Mouse (Mus musculus) hindbrain, embryonic 14.5 days (tissue): ENCODE measurements around the gene 1700021F05Rik. TPM values are rescaled to one million over a fixed set of nuclear protein-coding genes. Genes with fewer than 3 reads are reported as not detected.
A peak's percentile ranks its signal among the peaks of the same experiment; 100 is the strongest.

Experiments
- ATAC-seq: fragments of 200-750 bp; cut with Nextera tagmentation; 2 replicates; pipeline ENCODE4 v1.8.0; 2017; ENCODE audit warnings: moderate number of reproducible peaks, mild to moderate bottlenecking, moderate TSS enrichment, moderate library complexity; ENCODE audit not compliant: low FRiP score
- DNase-seq: peaks from one replicate; pipeline ENCODE4 v3.0.0-alpha.2; 2015; ENCODE audit warnings: low spot score
- H3K27ac ChIP-seq: fragments of 300-500 bp; sonication (generic); 2 replicates; pipeline ENCODE4 v1.5.1; 2014; ENCODE audit warnings: mild to moderate bottlenecking, moderate library complexity
- H3K27me3 ChIP-seq: fragments of 300-500 bp; sonication (generic); 2 replicates; pipeline ENCODE4 v1.6.1; 2014; ENCODE audit warnings: mild to moderate bottlenecking, low read length, mixed read lengths; ENCODE audit not compliant: control insufficient read depth, insufficient read depth
- H3K36me3 ChIP-seq: fragments of 300-500 bp; sonication (generic); replicated peaks from 2 replicates; pipeline ENCODE4 v1.6.1; 2014; ENCODE audit not compliant: control insufficient read depth, insufficient read depth
- H3K4me1 ChIP-seq: fragments of 300-500 bp; sonication (generic); replicated peaks from 2 replicates; pipeline ENCODE4 v1.6.1; 2014; ENCODE audit warnings: antibody characterized with exemption, low read length, mixed read lengths; ENCODE audit not compliant: control insufficient read depth, insufficient read depth
- H3K4me2 ChIP-seq: fragments of 300-500 bp; sonication (generic); replicated peaks from 2 replicates; pipeline ENCODE4 v1.6.1; 2014; ENCODE audit warnings: mild to moderate bottlenecking, moderate library complexity
- H3K4me3 ChIP-seq: fragments of 300-500 bp; sonication (generic); replicated peaks from 2 replicates; pipeline ENCODE4 v1.5.1; 2014; ENCODE audit warnings: mild to moderate bottlenecking, low read length
- H3K9ac ChIP-seq: fragments of 300-500 bp; sonication (generic); 2 replicates; pipeline ENCODE4 v1.6.1; 2014
- H3K9me3 ChIP-seq: fragments of 300-500 bp; sonication (generic); 2 replicates; pipeline ENCODE4 v1.6.1; 2016; ENCODE audit warnings: low read length; ENCODE audit not compliant: control insufficient read depth
- WGBS: fragments of 180-500 bp; shearing (Covaris S2); extraction: QIAGEN DNeasy Blood & Tissue Kit; methylation state at CpG from one replicate; pipeline ENCODE4 v1.1.7; 2014; 5-methylcytosine and 5-hydroxymethylcytosine counted together
- polyA plus RNA-seq: library from polyadenylated mRNA; unstranded; fragments of >200 nt; fragmentation: Nextera tagmentation; extraction: Ambion mirVana; gene quantifications from 2 replicates; pipeline ENCODE4 v1.2.1, GENCODE M21; 2014

1700021F05Rik gene
- polyA plus RNA-seq, 1 experiment from 2014 or later: 66.1 TPM

GRCm38 (mm10) chr10:43519977-43520376 is 20.8 kb downstream of the 1700021F05Rik start:
- Histone ChIP-seq H3K36me3 (peaks cover 4% of the 10 kb centered on the region; the same call in 1 of the 2 replicates), H3K4me1 (no peaks in the 10 kb centered on the region), H3K4me3 (no peak overlapping the region), H3K9ac (no peak overlapping the region), H3K4me2 (no peak overlapping the region), H3K27ac (no peak overlapping the region), H3K27me3 (no peaks in the 10 kb centered on the region), H3K9me3 (no peaks in the 10 kb centered on the region)
- ATAC-seq: no peak
- DNase-seq: no peak
- 92% methylated on average over 2 of the region's 2 CpGs for WGBS

GRCm38 (mm10) chr10:43518368-43518767 is 22.4 kb downstream of the 1700021F05Rik start:
- Histone ChIP-seq H3K4me3 (no peak overlapping the region), H3K9me3 (no peaks in the 10 kb centered on the region), H3K27ac (no peak overlapping the region), H3K27me3 (no peaks in the 10 kb centered on the region), H3K4me1 (no peaks in the 10 kb centered on the region), H3K4me2 (no peak overlapping the region), H3K36me3 (no peaks in the 10 kb centered on the region; the same call in 1 of the 2 replicates), H3K9ac (no peak overlapping the region)
- no peak for ATAC-seq
- DNase-seq: no peak
- 66% methylated on average over 11 of the region's 13 CpGs for WGBS

DNA sequence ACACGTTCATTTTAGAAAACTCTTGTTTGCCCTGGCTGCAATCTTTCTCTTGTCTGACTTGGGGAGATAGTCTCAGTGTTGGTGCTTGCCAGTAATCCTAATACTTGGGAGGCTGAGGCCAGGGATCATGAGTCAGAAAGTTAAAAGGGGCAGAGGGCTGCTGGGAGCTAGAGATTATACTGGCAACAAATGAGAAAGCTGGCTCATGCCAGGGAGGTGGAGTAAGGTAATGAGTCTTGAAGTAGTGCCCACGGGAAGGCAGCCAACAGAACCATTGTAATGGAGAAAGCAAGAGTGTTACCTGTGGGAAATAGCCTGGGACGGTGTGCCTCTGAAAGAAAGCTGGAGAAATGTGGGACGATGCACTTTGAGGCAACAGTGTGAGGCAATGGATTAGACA is 23.0 kb downstream of the 1700021F05Rik start:
- DNase-seq (no peak), ATAC-seq (no peak)
- WGBS: 65% methylated on average over 4 of the region's 4 CpGs

GRCm38 (mm10) chr10:43516992-43517660 is 23.7 kb downstream of the 1700021F05Rik start:
- Histone ChIP-seq H3K9me3 (no peaks in the 10 kb centered on the region), H3K36me3 (peaks cover 3% of the 10 kb centered on the region), H3K4me1 (no peaks in the 10 kb centered on the region), H3K4me2 (no peak overlapping the region), H3K27me3 (no peaks in the 10 kb centered on the region), H3K27ac (no peak overlapping the region), H3K4me3 (no peak overlapping the region), H3K9ac (no peak overlapping the region)
- ATAC-seq: no peak
- DNase-seq: no peak
- 77% methylated on average over 6 of the region's 6 CpGs for WGBS

More for the DNA sequence above, 23.0 kb downstream of the 1700021F05Rik start:
- H3K9ac ChIP-seq: no peak overlapping the region
- no peaks in the 10 kb centered on the region for H3K9me3 ChIP-seq
- no peaks in the 10 kb centered on the region; the same call in 1 of the 2 replicates for H3K36me3 ChIP-seq
- H3K27me3 ChIP-seq: no peaks in the 10 kb centered on the region
- H3K4me2 ChIP-seq: no peak overlapping the region
- no peak overlapping the region for H3K27ac ChIP-seq
- H3K4me1 ChIP-seq: no peaks in the 10 kb centered on the region
- H3K4me3 ChIP-seq: no peak overlapping the region

GRCm38 (mm10) chr10:43512976-43513375 is 27.8 kb downstream of the 1700021F05Rik start:
- ATAC-seq (no peak), DNase-seq (no peak)
- Histone ChIP-seq H3K9me3 (no peaks in the 10 kb centered on the region), H3K27me3 (no peaks in the 10 kb centered on the region), H3K9ac (no peak overlapping the region), H3K36me3 (peaks cover 28% of the 10 kb centered on the region), H3K4me2 (no peak overlapping the region), H3K27ac (no peak overlapping the region), H3K4me3 (no peak overlapping the region), H3K4me1 (no peaks in the 10 kb centered on the region)
- 94% methylated on average over 10 of the region's 10 CpGs for WGBS

- Histone ChIP-seq H3K27ac (no peak overlapping the region), H3K36me3 (peaks cover 37% of the 10 kb centered on the region), H3K27me3 (no peaks in the 10 kb centered on the region), H3K9me3 (no peaks in the 10 kb centered on the region), H3K4me3 (no peak overlapping the region), H3K4me2 (no peak overlapping the region), H3K4me1 (no peaks in the 10 kb centered on the region), H3K9ac (no peak overlapping the region)
- 98% methylated on average over 7 of the region's 7 CpGs for WGBS
- ATAC-seq (no peak), DNase-seq (no peak)
Measured at GRCm38 (mm10) chr10:43509228-43509627, 31.6 kb downstream of the 1700021F05Rik start.

DNA sequence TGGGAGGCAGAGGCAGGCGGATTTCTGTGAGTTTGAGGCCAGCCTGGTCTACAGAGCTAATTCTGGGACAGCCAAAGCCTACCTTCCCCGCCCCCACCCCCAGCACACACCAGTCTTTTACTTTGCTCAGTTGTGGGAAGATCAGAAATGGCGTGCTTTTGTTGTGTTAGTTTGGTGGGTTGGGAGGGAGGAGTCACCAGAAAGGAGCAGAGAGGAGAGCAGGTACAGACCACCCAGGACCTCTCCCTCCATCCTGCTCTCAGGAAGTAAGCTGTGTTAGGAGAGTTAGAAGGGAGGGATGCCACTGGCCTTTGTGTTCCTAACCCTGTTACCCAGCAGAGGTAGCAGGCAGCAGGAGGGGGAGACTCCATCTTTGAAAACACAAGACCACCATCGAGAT is 33.7 kb downstream of the 1700021F05Rik start:
- no peak overlapping the region for H3K27ac ChIP-seq
- DNase-seq (no peak), ATAC-seq (no peak)
- peaks cover 34% of the 10 kb centered on the region for H3K36me3 ChIP-seq
- H3K9me3 ChIP-seq: no peaks in the 10 kb centered on the region
- no peak overlapping the region for H3K4me2 ChIP-seq
- 71% methylated on average over 4 of the region's 4 CpGs for WGBS
- H3K27me3 ChIP-seq: no peaks in the 10 kb centered on the region
- H3K4me3 ChIP-seq: no peak overlapping the region
- no peak overlapping the region for H3K9ac ChIP-seq
- H3K4me1 ChIP-seq: no peaks in the 10 kb centered on the region

GRCm38 (mm10) chr10:43504291-43504690 is 36.5 kb downstream of the 1700021F05Rik start:
- Histone ChIP-seq H3K27ac (no peak overlapping the region), H3K27me3 (no peaks in the 10 kb centered on the region), H3K4me3 (no peak overlapping the region), H3K9ac (no peak overlapping the region), H3K4me2 (no peak overlapping the region), H3K4me1 (no peaks in the 10 kb centered on the region), H3K9me3 (no peaks in the 10 kb centered on the region), H3K36me3 (peaks cover 18% of the 10 kb centered on the region)
- ATAC-seq (no peak), DNase-seq (no peak)
- WGBS: 100% methylated on average over 1 of the region's 1 CpGs

- H3K4me1 ChIP-seq: no peaks in the 10 kb centered on the region
- 85% methylated on average over 4 of the region's 4 CpGs for WGBS
- H3K27ac ChIP-seq: no peak overlapping the region
- no peak overlapping the region for H3K4me3 ChIP-seq
- H3K9me3 ChIP-seq: no peaks in the 10 kb centered on the region
- no peaks in the 10 kb centered on the region for H3K27me3 ChIP-seq
- H3K4me2 ChIP-seq: no peak overlapping the region
- ATAC-seq (peak; percentile 40; the same call in 1 of the 2 replicates), DNase-seq (no peak)
- H3K36me3 ChIP-seq: peaks cover 30% of the 10 kb centered on the region
- H3K9ac ChIP-seq: no peak overlapping the region
Measured at GRCm38 (mm10) chr10:43502599-43502998, 38.2 kb downstream of the 1700021F05Rik start.

DNA sequence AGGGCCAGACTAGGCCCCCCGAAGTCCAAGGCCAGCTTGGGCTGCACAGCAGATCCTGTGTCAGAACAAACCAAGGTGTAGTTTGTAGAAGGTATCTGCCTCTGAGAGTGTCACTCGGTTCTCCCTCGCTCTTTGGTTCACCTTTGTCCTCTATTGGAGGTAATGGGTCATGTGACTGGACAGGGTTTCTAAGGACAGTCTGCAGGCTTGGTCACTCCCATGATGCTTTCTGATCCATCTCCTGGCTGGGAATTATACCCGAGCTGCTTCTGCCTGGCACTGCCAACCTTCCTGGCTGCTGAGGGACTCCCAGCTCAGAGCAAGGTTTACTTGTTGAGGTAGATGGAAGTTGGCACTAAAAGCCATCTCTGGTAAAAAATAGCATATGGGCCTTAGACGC is 49.9 kb downstream of the 1700021F05Rik start:
- Histone ChIP-seq H3K4me3 (no peak overlapping the region), H3K27me3 (no peaks in the 10 kb centered on the region), H3K4me2 (no peak overlapping the region), H3K4me1 (no peaks in the 10 kb centered on the region), H3K9me3 (no peaks in the 10 kb centered on the region), H3K27ac (no peak overlapping the region), H3K36me3 (peaks cover 18% of the 10 kb centered on the region), H3K9ac (no peak overlapping the region)
- ATAC-seq: no peak
- DNase-seq: no peak
- WGBS: 83% methylated on average over 5 of the region's 5 CpGs
